Mouse (Mus musculus) testis, adult 2 months (tissue): Measurements from ENCODE around the gene Ppm1h. TPM values are rescaled to one million over a fixed set of nuclear protein-coding genes. Genes with fewer than 3 reads are reported as not detected.

ENCODE experiments used
- H3K27ac ChIP-seq: fragments of 200-500 bp; 2 replicates; pipeline ENCODE4 v1.5.1; 2012; ENCODE audit warnings: low read depth, low read length; ENCODE audit not compliant: control insufficient read depth, insufficient read depth
- H3K27me3 ChIP-seq: fragments of 200-500 bp; 2 replicates; pipeline ENCODE4 v1.6.1; 2012; ENCODE audit warnings: mild to moderate bottlenecking, low read length, moderate library complexity; ENCODE audit not compliant: control insufficient read depth, insufficient read depth
- H3K36me3 ChIP-seq: fragments of 200-500 bp; 2 replicates; pipeline ENCODE4 v1.6.1; 2012; ENCODE audit warnings: mild to moderate bottlenecking, low read length; ENCODE audit not compliant: control insufficient read depth, insufficient read depth
- H3K4me1 ChIP-seq: fragments of 200-500 bp; 2 replicates; pipeline ENCODE4 v1.6.1; 2012; ENCODE audit warnings: low read length; ENCODE audit not compliant: control insufficient read depth, insufficient read depth
- H3K4me3 ChIP-seq: fragments of 200-500 bp; 2 replicates; pipeline ENCODE4 v1.5.1; 2012; ENCODE audit warnings: low read depth, mild to moderate bottlenecking, low read length, moderate library complexity, mixed read lengths; ENCODE audit not compliant: control insufficient read depth
- CTCF ChIP-seq: fragments of 200-500 bp; IDR thresholded peaks from 2 replicates; pipeline ENCODE4 v1.5.1; 2012; ENCODE audit warnings: low read depth, mild to moderate bottlenecking, inconsistent platforms, low read length, moderate library complexity; ENCODE audit not compliant: control insufficient read depth, insufficient read depth, insufficient replicate concordance
- POLR2A ChIP-seq: fragments of 200-500 bp; IDR thresholded peaks from 2 replicates; pipeline ENCODE4 v1.6.1; 2012; ENCODE audit warnings: low read depth, mild to moderate bottlenecking, inconsistent platforms, low read length, moderate library complexity; ENCODE audit not compliant: control insufficient read depth
- polyA plus RNA-seq: library from polyadenylated mRNA; depleted of rRNA; stranded (reverse); fragments of >200 nt; gene quantifications from 2 replicates; pipeline ENCODE4 v1.2.3, GENCODE M21; 2012

Gene Ppm1h
- polyA plus RNA-seq, 1 experiment, result 13.5 TPM

DNA sequence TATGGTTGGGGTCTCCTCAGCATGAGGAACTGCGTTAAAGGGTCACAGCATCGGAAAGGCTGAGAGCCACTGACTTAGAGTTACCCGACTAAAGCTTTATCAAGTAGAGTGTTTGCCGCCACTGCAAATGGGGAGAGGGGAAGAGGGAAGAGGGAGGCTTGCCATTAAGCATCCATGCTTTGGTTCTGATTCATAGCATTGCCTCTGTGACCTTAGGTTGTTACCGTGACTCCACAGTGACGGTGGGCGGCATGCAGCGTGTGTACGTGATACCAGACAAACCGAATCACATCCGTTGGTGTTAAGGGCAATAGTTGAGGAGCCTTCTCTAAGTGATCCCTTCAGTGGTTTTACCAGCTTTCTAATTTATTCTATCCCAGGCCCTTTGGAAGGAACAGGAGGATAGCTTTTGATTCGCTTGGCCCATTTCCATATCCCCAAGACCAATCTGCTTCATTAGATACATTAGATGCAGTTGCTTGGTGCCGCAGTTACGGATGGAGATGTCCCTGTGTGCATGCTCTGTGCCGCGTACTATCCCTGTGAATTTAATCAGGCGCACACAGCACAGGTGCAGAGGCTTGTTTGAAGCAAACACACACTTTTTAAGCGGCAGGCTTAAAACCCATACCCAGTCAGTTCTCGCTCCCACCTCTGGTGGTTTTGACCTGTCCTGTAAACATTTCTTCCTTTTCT is 7.4 kb downstream of the Ppm1h start:
- Histone ChIP-seq H3K4me1 (no peaks in the 10 kb centered on the region), H3K36me3 (no peaks in the 10 kb centered on the region), H3K27me3 (no peaks in the 10 kb centered on the region), H3K27ac (no peak overlapping the region), H3K4me3 (no peak overlapping the region)
- TF ChIP-seq POLR2A (no peak), CTCF (no peak)

DNA sequence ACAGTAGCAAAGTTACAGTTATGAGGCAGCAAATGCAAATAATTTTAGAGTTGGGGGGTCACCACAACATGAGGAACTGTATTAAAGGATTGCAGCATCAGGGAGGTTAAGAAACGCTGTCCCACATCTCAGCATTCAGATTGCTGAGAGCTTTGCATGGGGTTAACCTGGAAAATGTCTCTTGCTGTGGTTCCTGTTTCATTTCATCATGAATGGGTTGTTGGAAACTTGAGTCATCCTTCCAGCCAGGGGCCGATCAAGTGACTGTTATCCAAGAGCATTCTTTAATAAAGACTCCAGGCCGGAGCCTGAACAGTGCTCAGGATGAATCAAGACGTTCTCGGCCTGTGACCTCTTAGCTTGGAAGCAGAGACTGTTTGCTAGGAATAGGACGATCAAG is 12.1 kb downstream of the Ppm1h start:
- no peak for TF ChIP-seq CTCF
- Histone ChIP-seq H3K27me3 (no peaks in the 10 kb centered on the region), H3K4me1 (peaks cover 2% of the 10 kb centered on the region), H3K36me3 (no peaks in the 10 kb centered on the region), H3K27ac (no peak overlapping the region), H3K4me3 (no peak overlapping the region)

DNA sequence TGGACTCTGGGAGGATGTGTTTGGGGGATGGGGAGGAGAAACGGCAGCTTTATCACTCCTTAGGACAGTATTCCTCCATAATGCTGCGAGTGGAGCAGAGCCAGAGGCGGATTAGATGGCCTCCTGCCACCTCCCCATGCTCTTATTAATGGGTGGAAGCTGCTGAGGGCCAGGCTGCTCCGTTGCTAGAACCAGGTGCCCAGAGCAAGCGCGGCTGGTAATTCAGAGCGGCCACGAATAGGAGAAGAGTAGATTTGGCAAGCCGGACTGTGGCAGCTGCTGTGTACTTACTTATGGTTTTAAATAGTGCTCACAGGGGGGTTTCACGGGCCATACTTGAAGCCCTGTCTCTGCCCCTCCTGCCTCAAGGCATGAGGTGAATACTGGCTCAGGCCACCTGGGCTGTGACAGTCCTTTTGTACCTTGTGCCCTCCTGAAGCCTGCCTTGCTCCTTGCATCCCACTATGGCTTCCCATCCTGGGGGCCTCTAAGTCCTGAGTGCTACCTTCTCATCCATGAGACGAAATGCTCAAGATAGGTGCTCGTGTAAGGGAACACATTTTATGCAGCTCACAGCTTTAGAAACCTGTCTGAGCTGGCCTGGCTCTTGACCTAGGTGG is 14.7 kb downstream of the Ppm1h start:
- no peak overlapping the region for H3K27ac ChIP-seq

DNA sequence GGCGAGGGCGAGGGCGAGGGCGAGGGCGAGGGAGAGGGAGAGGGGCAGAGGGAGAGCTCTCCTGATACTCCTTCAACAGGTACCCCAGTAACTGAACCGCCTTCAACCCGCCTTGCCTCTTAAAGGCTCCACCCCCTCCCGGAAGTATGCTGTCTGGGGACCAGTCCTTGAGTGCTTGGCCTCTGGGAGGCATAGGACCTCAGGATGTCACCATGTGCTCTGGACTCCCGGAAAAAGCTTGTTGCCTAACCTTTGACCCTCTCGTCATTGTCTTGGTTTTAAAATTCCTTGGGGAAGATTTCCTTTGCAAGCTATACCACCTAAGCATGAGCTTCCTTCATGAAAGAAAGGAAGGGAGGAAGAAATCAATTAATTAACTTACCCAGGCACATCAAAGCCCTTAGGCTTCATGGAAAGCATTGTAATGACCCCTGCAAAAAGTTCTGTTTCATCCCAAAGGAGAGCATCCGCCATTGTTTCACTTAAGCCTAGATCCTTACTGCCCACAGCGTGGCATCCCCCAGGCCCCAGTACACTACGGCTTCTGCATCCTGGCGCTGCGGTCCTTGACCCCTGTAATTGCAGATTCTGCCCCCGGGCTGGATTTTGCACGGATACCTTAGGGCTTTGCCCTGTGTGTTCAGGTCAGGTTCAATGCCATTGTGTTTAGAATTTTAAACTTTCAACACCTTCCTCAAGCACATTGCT is 15.5 kb downstream of the Ppm1h start:
- H3K4me3 ChIP-seq, result no peak overlapping the region; the same call in 1 of the 2 replicates
- no peaks in the 10 kb centered on the region for H3K36me3 ChIP-seq
- no peak overlapping the region for H3K27ac ChIP-seq
- no peaks in the 10 kb centered on the region for H3K27me3 ChIP-seq
- H3K4me1 ChIP-seq, result peaks cover 2% of the 10 kb centered on the region
- no peak for TF ChIP-seq CTCF
- TF ChIP-seq POLR2A, result no peak

More for the DNA sequence above, 14.7 kb downstream of the Ppm1h start:
- no peaks in the 10 kb centered on the region for H3K27me3 ChIP-seq
- peaks cover 2% of the 10 kb centered on the region for H3K4me1 ChIP-seq
- no peak overlapping the region for H3K4me3 ChIP-seq
- TF ChIP-seq CTCF, result no peak
- no peak for TF ChIP-seq POLR2A
- H3K36me3 ChIP-seq, result no peaks in the 10 kb centered on the region

DNA sequence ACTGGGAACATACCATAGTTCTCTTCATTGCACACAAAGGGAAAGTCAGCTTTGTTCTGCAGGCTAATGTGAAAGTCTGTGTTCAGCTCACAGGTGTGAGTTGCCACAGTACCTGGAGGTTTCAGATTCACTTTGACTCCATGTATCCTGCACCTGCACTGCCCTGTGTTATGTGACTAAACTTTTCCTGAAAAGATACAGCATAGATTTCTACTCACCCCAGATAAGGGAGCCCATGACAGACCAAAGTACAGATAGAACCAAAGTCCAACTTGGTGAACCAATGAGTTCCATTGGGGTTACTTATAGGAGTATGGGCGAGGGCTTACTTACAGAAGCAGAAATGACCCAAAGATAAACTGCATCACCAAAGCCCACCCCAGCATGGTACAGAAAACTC is 17.8 kb downstream of the Ppm1h start:
- peaks cover 2% of the 10 kb centered on the region for H3K4me1 ChIP-seq
- TF ChIP-seq POLR2A, result no peak
- no peak for TF ChIP-seq CTCF
- no peaks in the 10 kb centered on the region for H3K27me3 ChIP-seq
- no peak overlapping the region for H3K4me3 ChIP-seq
- H3K36me3 ChIP-seq, result no peaks in the 10 kb centered on the region
- H3K27ac ChIP-seq, result no peak overlapping the region

DNA sequence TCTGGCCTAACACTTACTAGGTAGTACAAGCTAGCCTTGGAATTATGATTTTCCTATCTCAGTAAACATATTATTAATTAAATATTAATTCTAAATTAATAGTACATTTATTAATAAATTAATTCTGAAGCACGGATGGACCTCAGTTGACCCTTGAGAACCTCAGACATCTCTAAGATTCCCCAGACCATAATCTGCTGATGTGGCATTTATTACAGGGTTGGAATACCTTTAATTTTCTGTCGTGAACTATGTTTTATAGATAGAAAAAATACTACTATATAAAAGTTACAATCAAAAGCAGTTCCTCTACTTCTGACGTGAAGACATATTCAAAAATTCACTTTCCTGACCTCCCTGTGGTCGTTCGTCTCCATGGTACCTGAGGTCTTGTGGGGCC is 19.8 kb downstream of the Ppm1h start:
- Histone ChIP-seq H3K27me3 (no peaks in the 10 kb centered on the region), H3K4me3 (no peak overlapping the region), H3K4me1 (no peaks in the 10 kb centered on the region; the same call in 1 of the 2 replicates), H3K36me3 (no peaks in the 10 kb centered on the region), H3K27ac (no peak overlapping the region)
- TF ChIP-seq POLR2A, result no peak
- no peak for TF ChIP-seq CTCF

DNA sequence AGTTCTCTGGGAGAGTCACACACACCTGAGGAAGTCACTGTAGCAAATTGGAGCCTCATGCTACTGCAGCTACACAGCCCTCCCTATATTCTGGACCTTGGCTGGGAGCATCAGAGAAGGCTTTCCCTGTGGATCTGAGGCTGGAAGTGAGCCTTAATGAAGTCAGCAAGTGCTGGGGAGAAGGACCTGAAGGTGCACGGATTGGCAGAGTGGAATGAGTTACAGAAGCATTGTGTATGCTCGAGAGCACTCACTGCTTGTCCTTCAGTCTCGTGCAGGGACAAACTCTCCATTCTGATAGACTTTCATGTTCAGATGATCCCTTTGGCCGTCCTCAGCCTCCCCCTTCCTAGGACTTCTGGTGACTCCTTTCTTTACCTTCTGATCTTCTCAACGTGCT is 26.3 kb downstream of the Ppm1h start:
- Histone ChIP-seq H3K4me1 (no peaks in the 10 kb centered on the region), H3K27ac (no peak overlapping the region), H3K27me3 (no peaks in the 10 kb centered on the region), H3K4me3 (no peak overlapping the region), H3K36me3 (no peaks in the 10 kb centered on the region)
- TF ChIP-seq POLR2A, result no peak
- TF ChIP-seq CTCF, result no peak
